Mouse (Mus musculus): ENCODE measurements at regions not wholly inside any gene's neighbourhood (a gene's known extent, or its start where the extent isn't known, plus 50 kb on each side); places are given as distances from the start of the nearest gene placed in this dataset.

- no peak for DNase-seq
- intact Hi-C loops (cut with DNase I; ENCODE audit: low total_unique reads) = no loop called here
Measured at GRCm38 (mm10) chr7:68686396-68687139, 62.5 kb downstream of the Arrdc4 start.

DNA sequence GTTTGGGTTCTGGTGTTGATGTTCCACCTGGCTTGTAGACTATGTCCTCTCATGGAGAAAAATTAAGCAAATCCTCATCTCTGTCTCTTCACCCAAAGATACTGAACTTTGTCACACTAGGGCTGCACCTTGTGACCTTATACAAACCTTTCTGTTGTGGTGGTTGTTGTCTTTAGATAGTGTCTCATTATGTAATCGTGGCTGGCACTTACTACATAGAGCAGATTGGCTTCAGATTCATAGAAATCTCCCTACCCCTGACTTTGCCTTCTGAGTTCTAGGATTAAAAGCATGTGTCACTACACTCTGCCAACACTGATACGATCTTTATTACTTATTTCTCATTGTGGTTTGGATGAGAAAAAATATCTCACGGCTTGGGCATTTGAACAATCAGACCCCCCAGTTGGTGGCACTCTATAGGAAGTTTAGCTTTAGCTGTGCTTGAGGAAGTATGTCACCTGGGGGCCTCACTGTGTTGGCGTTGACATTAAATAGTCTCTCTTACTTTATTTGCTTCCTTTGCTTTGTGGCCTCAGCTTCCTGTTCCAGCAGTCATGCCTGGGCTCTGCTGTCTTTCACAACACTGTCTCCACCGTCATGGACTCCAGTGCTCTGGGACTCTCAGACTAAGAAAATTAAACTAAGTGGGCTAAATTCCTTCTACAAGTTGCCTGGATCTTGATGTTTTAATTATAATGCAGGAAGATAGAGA, 66.0 kb downstream of the Arrdc4 start:
- DNase-seq = no peak
- intact Hi-C loops (cut with DNase I; ENCODE audit: low total_unique reads) = no loop called here

- peak; percentile 6 for DNase-seq
- intact Hi-C loops (cut with DNase I; ENCODE audit: low total_unique reads) = no loop called here
Measured at GRCm38 (mm10) chr7:68682318-68682728, 66.7 kb downstream of the Arrdc4 start.

GRCm38 (mm10) chr7:68679770-68680169, 69.3 kb downstream of the Arrdc4 start:
- intact Hi-C loops (cut with DNase I; ENCODE audit: low total_unique reads) = no loop called here
- no peak for DNase-seq

GRCm38 (mm10) chr7:68667790-68668732, 81.0 kb downstream of the Arrdc4 start:
- intact Hi-C loops (cut with DNase I; ENCODE audit: low total_unique reads) = loop anchor here (5.0 kb wide), 1 partner anchor 149 kb away; no protein-coding TSS in a partner anchor
- DNase-seq = no peak

GRCm38 (mm10) chr7:68667215-68667614, 81.8 kb downstream of the Arrdc4 start:
- no peak for DNase-seq
- intact Hi-C loops (cut with DNase I; ENCODE audit: low total_unique reads) = loop anchor here (5.0 kb wide), 1 partner anchor 150 kb away; no protein-coding TSS in a partner anchor

DNA sequence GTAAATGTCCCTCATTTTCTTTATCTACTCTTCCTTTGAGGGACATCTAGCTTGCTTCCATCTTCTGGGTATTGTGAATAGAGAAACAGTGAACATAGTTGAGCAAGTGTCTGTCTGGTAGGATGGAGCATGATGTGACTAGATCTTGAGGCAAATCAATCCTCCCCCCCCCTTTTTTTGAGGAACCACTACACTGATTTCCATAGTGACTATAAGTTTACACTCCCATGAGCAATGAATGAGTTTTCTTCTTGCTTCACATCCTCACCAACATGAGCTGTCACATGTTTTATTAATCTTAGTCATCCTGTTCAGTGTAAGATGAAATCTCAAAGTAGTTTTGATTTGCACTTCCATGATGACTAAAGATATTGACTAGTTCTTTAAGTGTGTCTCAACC, 92.7 kb downstream of the Arrdc4 start:
- no peak for DNase-seq
- intact Hi-C loops (cut with DNase I; ENCODE audit: low total_unique reads) = no loop called here

GRCm38 (mm10) chr7:68653534-68653933, 95.5 kb downstream of the Arrdc4 start:
- intact Hi-C loops (cut with DNase I; ENCODE audit: low total_unique reads) = loop anchor here (5.0 kb wide), 1 partner anchor 169 kb away; no protein-coding TSS in a partner anchor
- no peak for DNase-seq

- intact Hi-C loops (cut with DNase I; ENCODE audit: low total_unique reads) = loop anchor here (5.0 kb wide), 1 partner anchor 171 kb away; no protein-coding TSS in a partner anchor
- DNase-seq = no peak
Measured at GRCm38 (mm10) chr7:68651418-68651817, 97.6 kb downstream of the Arrdc4 start.

DNA sequence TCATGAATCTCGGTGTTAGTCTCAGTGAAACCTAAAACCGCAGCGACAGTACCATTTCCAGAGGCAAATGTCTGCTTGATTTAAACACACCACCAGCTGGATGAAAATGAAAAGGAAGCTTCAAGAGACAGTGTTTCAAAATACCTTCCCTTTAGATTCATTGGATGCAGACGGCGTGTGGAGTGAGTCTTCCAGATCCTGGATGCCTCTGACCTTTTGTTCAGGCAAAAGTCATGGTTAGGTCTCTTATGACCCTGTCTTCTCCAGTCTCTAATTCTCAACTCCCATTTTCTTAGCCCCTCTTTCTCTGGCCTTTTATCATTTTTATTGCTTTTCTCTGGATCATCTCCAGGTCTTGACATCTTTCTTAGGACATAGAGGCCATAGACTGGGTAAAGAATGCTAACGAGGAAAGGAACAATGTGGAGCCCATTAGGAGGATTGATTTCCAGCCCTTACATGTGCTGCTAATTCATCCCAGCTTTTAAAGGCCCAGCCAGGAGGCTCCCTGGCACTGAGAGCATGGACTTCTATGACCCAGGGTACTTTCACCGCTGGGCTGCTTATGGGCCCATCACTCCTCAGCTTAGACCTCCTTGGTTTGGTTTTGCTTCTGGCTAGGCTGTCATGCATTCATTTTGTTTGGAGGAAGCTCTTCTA, 111.4 kb downstream of the Arrdc4 start:
- intact Hi-C loops (cut with DNase I; ENCODE audit: low total_unique reads) = no loop called here
- DNase-seq = no peak

DNA sequence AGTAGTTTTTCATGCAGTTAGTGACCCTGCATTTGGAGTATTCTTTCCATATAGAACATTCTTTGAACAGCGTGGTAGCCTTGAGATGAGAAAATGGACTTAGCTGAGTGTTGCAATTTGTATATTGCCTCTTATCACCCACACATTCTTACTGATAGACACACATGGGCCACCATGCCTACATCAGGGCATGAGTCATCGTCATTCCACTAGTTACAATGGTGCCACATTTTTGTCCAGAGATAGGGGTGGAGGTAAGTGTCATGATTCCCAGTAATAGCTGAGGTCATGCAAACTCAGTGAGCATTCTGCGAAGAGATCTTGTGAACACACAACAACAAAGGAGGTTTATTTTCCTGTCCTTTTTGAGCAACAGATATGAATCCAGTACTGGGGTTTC, 128.0 kb downstream of the Arrdc4 start:
- intact Hi-C loops (cut with DNase I; ENCODE audit: low total_unique reads) = no loop called here
- DNase-seq = no peak

DNA sequence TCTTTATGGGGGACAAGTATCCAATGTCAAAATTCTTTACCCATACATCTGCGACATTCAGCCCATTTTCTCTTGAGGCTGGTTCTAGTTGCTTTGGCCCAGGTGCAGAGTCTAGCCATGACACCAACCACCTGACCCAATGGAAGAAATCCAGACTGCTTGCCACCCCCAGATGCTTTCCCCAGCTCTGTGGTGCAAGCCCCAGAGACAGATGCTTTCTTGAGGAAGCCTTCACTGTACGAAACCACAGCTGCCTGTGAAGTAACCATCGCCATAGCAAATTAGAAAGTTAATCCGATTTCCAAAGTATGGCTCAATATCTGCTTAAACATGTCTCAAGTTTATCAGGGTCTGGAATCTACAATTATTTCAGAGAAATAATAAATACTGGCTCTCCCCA, 138.5 kb downstream of the Arrdc4 start:
- no peak for DNase-seq
- intact Hi-C loops (cut with DNase I; ENCODE audit: low total_unique reads) = no loop called here

DNA sequence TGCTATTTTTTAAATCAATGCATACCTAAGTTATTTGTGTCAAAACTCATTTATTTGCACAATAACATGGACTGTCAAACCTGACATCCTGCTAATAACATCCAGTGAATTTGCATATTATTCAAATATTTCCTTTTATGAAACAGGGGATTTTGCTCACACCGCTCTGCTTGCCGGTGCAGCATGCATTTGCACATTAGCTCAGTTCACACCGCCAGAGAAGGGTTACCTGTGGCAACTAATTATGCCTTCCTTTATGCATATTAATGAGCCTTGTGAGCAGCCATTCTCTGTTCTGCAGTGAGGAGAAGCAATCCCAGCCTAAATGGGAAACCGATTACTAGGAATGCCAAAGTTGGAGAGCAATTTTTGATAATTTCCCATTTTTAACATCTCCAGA, 141.9 kb downstream of the Arrdc4 start:
- intact Hi-C loops (cut with DNase I; ENCODE audit: low total_unique reads) = no loop called here
- DNase-seq = no peak

- intact Hi-C loops (cut with DNase I; ENCODE audit: low total_unique reads) = no loop called here
Measured at GRCm38 (mm10) chr7:68606278-68606677, 142.8 kb downstream of the Arrdc4 start.

DNA sequence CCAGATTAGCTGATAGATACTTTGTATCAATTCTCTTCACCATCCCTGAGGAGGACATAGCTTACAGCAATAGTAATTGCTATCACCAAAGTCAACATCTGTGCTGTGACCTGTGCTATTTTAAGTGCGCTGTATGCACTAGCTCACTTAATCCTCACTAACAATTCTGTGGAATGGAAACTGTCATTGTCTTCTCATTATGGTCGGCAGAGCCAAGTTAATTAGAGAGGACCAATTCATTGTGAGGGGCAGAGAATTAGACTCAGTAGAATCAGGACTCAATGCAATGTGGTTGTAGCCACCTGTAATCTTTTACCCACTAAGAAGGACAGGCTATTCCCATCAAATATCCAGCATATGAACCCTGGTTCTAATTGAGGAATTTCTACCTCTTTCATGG, 145.3 kb downstream of the Arrdc4 start:
- intact Hi-C loops (cut with DNase I; ENCODE audit: low total_unique reads) = no loop called here
- DNase-seq = no peak

More at GRCm38 (mm10) chr7:68606278-68606677, 142.8 kb downstream of the Arrdc4 start:
- DNase-seq = no peak

GRCm38 (mm10) chr7:68602003-68602402, 147.0 kb downstream of the Arrdc4 start:
- no peak for DNase-seq
- intact Hi-C loops (cut with DNase I; ENCODE audit: low total_unique reads) = no loop called here

GRCm38 (mm10) chr7:68594017-68594386, 155.0 kb downstream of the Arrdc4 start:
- intact Hi-C loops (cut with DNase I; ENCODE audit: low total_unique reads) = no loop called here
- DNase-seq = no peak

DNA sequence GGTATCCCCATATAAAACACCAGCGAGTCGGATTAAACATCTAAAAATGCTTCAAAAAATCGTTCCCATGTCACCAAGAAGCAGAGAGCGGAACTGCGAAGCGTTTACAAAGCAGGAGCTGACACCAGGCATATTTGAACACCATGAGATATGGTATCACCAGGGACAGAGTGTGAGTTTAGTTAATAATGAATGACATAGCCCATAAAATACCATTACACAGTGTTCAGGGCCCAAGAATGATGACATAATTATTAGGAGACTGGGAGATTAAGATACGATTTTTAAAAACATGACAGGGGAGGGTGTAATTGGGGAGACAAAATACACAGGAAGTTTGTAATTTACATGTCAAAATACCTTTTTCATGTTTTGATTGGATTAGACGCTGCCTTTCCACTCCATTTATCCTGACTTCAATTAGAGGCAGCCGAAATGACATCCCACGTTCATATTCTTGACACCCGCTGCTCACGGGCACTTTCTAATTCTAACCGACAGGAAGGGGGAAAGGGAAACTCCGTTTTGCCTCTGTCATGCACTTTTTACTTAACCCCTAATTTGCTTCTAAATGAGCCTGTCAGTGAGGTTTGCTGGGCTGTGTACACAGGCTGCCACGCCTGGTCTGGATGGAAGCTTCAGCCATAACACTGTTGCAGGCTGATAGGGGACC, 155.6 kb downstream of the Arrdc4 start:
- intact Hi-C loops (cut with DNase I; ENCODE audit: low total_unique reads) = no loop called here
- DNase-seq = no peak
